Mouse (Mus musculus) CH12.LX (cell line): ENCODE data around the gene Pdia4.
"Not testable (repeated sequence)": the region's sequence is repeated elsewhere in the genome, so short reads cannot be mapped to it uniquely, and the experiment has no call there.

Source experiments
- CHD1 ChIP-seq: IDR thresholded peaks from 2 replicates; pipeline ENCODE4 v1.6.1; 2012; ENCODE audit warnings: low read depth, low read length, improper control_type of control experiment, inconsistent platforms
- CTCF ChIP-seq, 2 experiments: IDR thresholded peaks in 1 of 2; conservative IDR thresholded peaks in 1 of 2; 2 replicates each; pipeline ENCODE4 v1.5.1; 2011 to 2012; ENCODE audit warnings: low read depth in 2 of 2, low read length in 2 of 2, improper control_type of control experiment in 1 of 2, inconsistent platforms in 1 of 2, mild to moderate bottlenecking in 1 of 2, moderate library complexity in 1 of 2
- EP300 ChIP-seq: IDR thresholded peaks from 2 replicates; pipeline ENCODE4 v1.6.1; 2011; ENCODE audit warnings: low read length, improper control_type of control experiment
- POLR2A ChIP-seq: IDR thresholded peaks from 2 replicates; pipeline ENCODE4 v1.6.1; 2011; ENCODE audit warnings: low read depth, mild to moderate bottlenecking, improper control_type of control experiment, low read length
- POLR2AphosphoS2 ChIP-seq: IDR thresholded peaks from 2 replicates; pipeline ENCODE4 v1.6.1; 2011; ENCODE audit warnings: low read depth, low read length, improper control_type of control experiment

DNA sequence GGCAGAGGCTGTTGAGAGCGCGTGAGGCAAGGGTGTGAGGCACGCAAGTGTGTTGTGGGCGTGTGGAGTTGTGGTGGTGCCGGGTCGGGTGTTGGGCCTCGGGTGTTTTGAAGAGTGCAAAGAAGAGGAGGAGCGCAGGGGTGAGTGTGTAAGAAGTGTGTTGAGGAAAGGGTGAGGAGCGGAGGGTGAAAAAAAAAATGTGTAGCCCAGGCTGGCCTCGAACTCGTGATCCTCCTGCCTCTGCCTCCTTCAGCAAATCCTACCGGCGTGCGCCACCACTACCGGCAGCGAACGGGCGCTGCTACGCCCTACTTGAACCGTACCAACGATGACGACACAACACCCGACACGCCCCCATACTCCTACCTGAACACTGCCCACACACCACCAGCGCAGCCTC, 64.9 kb downstream of the Pdia4 start:
- TF ChIP-seq CTCF (conservative IDR thresholded peaks at IDR 0.05 in 1 of 2, IDR thresholded peaks at IDR 0.05 in 1 of 2; ENCODE audit: low read depth in 2 of 2, low read length in 2 of 2); POLR2AphosphoS2; POLR2A; CHD1; EP300: not testable (repeated sequence)
